Mouse (Mus musculus): ENCODE measurements around the gene Glis3.

DNA sequence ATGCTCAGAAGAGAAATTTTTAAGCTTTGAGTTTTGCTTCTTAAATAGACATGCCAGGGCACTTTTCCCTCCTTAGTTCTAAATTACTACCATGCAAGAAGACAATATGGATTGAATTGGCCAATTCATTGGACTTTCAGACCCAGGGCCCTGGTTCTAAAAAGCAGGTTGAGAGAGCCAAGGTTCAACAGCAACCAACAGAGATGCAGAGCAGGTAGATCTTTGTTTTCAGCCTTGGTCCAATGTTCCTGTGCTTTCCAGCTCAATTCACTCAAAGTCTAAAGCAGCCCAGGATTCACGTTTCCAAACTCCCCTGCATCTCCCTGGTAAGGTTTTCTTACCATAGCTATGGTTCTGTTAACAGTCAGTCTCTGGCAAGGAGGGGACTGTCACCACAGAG lies 63.4 kb downstream of the Glis3 start:
- TF ChIP-seq CTCF (IDR thresholded peaks at IDR 0.05) (no peak), EP300 (IDR thresholded peaks at IDR 0.05) (no peak)
